Mouse (Mus musculus) heart, embryonic 16.5 days (tissue): Measurements from ENCODE around the gene Ankrd17. TPM values are rescaled to one million over a fixed set of nuclear protein-coding genes. Genes with fewer than 3 reads are reported as not detected.
A peak's percentile ranks its signal among the peaks of the same experiment; 100 is the strongest.

Experiments
- ATAC-seq: fragments of 200-750 bp; cut with Nextera tagmentation; replicated peaks from 2 replicates; pipeline ENCODE4 v1.8.0; 2017; ENCODE audit warnings: moderate number of reproducible peaks; ENCODE audit not compliant: insufficient read depth, low FRiP score; ENCODE audit errors: extremely low read depth
- H3K27ac ChIP-seq: fragments of 300-500 bp; sonication (generic); 2 replicates; pipeline ENCODE4 v1.5.1; 2014; ENCODE audit warnings: mild to moderate bottlenecking, low read length, control low read depth, moderate library complexity
- H3K27me3 ChIP-seq: fragments of 300-500 bp; sonication (generic); 2 replicates; pipeline ENCODE4 v1.6.1; 2014; ENCODE audit warnings: low read length, mixed read lengths; ENCODE audit not compliant: control insufficient read depth, insufficient read depth
- H3K36me3 ChIP-seq: fragments of 300-500 bp; sonication (generic); 2 replicates; pipeline ENCODE4 v1.6.1; 2014; ENCODE audit not compliant: control insufficient read depth, insufficient read depth
- H3K4me1 ChIP-seq: fragments of 300-500 bp; sonication (generic); 2 replicates; pipeline ENCODE4 v1.6.1; 2014; ENCODE audit warnings: low read length, mixed read lengths; ENCODE audit not compliant: control insufficient read depth, insufficient read depth
- H3K4me2 ChIP-seq: fragments of 300-500 bp; sonication (generic); 2 replicates; pipeline ENCODE4 v1.6.1; 2014; ENCODE audit warnings: low read depth, mild to moderate bottlenecking, control low read depth, low read length
- H3K4me3 ChIP-seq: fragments of 300-500 bp; sonication (generic); 2 replicates; pipeline ENCODE4 v1.5.1; 2014; ENCODE audit warnings: mild to moderate bottlenecking, control low read depth, low read length
- H3K9ac ChIP-seq: fragments of 300-500 bp; sonication (generic); 2 replicates; pipeline ENCODE4 v1.6.1; 2014; ENCODE audit warnings: low read length, control low read depth
- H3K9me3 ChIP-seq: fragments of 300-500 bp; sonication (generic); replicated peaks from 2 replicates; pipeline ENCODE4 v1.6.1; 2016; ENCODE audit warnings: low read length; ENCODE audit not compliant: control insufficient read depth
- WGBS: fragments of 180-500 bp; shearing (Covaris S2); extraction: QIAGEN DNeasy Blood & Tissue Kit; methylation state at CpG from one replicate; pipeline ENCODE4 v1.1.7; 2014; 5-methylcytosine and 5-hydroxymethylcytosine counted together
- polyA plus RNA-seq: library from polyadenylated mRNA; unstranded; fragments of >200 nt; fragmentation: Nextera tagmentation; extraction: Ambion mirVana; gene quantifications from 2 replicates; pipeline ENCODE4 v1.2.1, GENCODE M21; 2015

The Ankrd17 gene
- polyA plus RNA-seq, 1 experiment from 2014 or later: 15.7 TPM

GRCm38 (mm10) chr5:90373708-90374107 lies 7.3 kb upstream of the Ankrd17 start:
- Histone ChIP-seq H3K27ac (no peak overlapping the region), H3K9ac (no peak overlapping the region), H3K4me1 (0 out of 2 replicates have a peak, but pooled peaks cover 1% of the 10 kb centered on the region), H3K27me3 (no peaks in the 10 kb centered on the region), H3K36me3 (no peaks in the 10 kb centered on the region), H3K9me3 (0 out of 2 replicates have a peak, but pooled peaks cover 4% of the 10 kb centered on the region), H3K4me2 (no peak overlapping the region), H3K4me3 (no peak overlapping the region)
- WGBS: 81% methylated on average over 4 of the region's 4 CpGs
- ATAC-seq: no peak

GRCm38 (mm10) chr5:90370401-90370800 lies 4.0 kb upstream of the Ankrd17 start:
- H3K9ac ChIP-seq: no peak overlapping the region
- H3K9me3 ChIP-seq: 0 out of 2 replicates have a peak, but pooled peaks cover 4% of the 10 kb centered on the region
- H3K27me3 ChIP-seq: no peaks in the 10 kb centered on the region
- H3K4me1 ChIP-seq: peaks cover 10% of the 10 kb centered on the region; the same call in 1 of the 2 replicates
- no peak overlapping the region for H3K4me2 ChIP-seq
- no peak for ATAC-seq
- 79% methylated on average over 5 of the region's 5 CpGs for WGBS
- no peak overlapping the region for H3K4me3 ChIP-seq
- H3K36me3 ChIP-seq: no peaks in the 10 kb centered on the region
- H3K27ac ChIP-seq: no peak overlapping the region

GRCm38 (mm10) chr5:90367067-90367303 lies 608 bp upstream of the Ankrd17 start, which contains the start of gene Gm9958:
Gene Gm9958, plus strand, starts transcription at chr5:90367204.
- 2% methylated on average over 7 of the region's 7 CpGs for WGBS
- peaks cover 27% of the 10 kb centered on the region for H3K4me1 ChIP-seq
- no peaks in the 10 kb centered on the region for H3K36me3 ChIP-seq
- peak within 1 kb of the TSS; percentile 99 for H3K9ac ChIP-seq
- H3K27ac ChIP-seq: peak within 1 kb of the TSS; percentile 100
- no peak for ATAC-seq
- no peaks in the 10 kb centered on the region for H3K27me3 ChIP-seq
- H3K4me3 ChIP-seq: peak within 1 kb of the TSS; percentile 97
- H3K9me3 ChIP-seq: 0 out of 2 replicates have a peak, but pooled peaks cover 4% of the 10 kb centered on the region
- H3K4me2 ChIP-seq: peak within 1 kb of the TSS; percentile 75

- ATAC-seq: peak; percentile 29
- H3K4me1 ChIP-seq: peaks cover 27% of the 10 kb centered on the region
- H3K36me3 ChIP-seq: no peaks in the 10 kb centered on the region
- peak overlapping the region; percentile 99 for H3K9ac ChIP-seq
- under 1% methylated on average over 50 of the region's 61 CpGs for WGBS
- H3K4me2 ChIP-seq: peak overlapping the region; percentile 63
- no peaks in the 10 kb centered on the region for H3K9me3 ChIP-seq
- H3K4me3 ChIP-seq: peak overlapping the region; percentile 97
- peak overlapping the region; percentile 100 for H3K27ac ChIP-seq
- no peaks in the 10 kb centered on the region for H3K27me3 ChIP-seq
These were observed 1.0 kb downstream of the Ankrd17 start for GRCm38 (mm10) chr5:90365141-90365951.

- 3% methylated on average over 6 of the region's 6 CpGs for WGBS
- H3K4me3 ChIP-seq: peak overlapping the region; percentile 97
- H3K4me1 ChIP-seq: peaks cover 27% of the 10 kb centered on the region
- H3K4me2 ChIP-seq: peak overlapping the region; percentile 63
- no peak for ATAC-seq
- no peaks in the 10 kb centered on the region for H3K27me3 ChIP-seq
- no peaks in the 10 kb centered on the region for H3K36me3 ChIP-seq
- no peak overlapping the region for H3K27ac ChIP-seq
- H3K9me3 ChIP-seq: no peaks in the 10 kb centered on the region
- peak overlapping the region; percentile 99 for H3K9ac ChIP-seq
These were observed 1.9 kb downstream of the Ankrd17 start for GRCm38 (mm10) chr5:90364526-90364925.

GRCm38 (mm10) chr5:90355824-90356223 lies 10.6 kb downstream of the Ankrd17 start:
- H3K9ac ChIP-seq: no peak overlapping the region
- 82% methylated on average over 3 of the region's 3 CpGs for WGBS
- no peak for ATAC-seq
- H3K27me3 ChIP-seq: no peaks in the 10 kb centered on the region
- H3K4me2 ChIP-seq: no peak overlapping the region
- H3K36me3 ChIP-seq: peaks cover 5% of the 10 kb centered on the region; the same call in 1 of the 2 replicates
- no peak overlapping the region for H3K4me3 ChIP-seq
- no peaks in the 10 kb centered on the region for H3K9me3 ChIP-seq
- no peaks in the 10 kb centered on the region for H3K4me1 ChIP-seq
- H3K27ac ChIP-seq: no peak overlapping the region

- Histone ChIP-seq H3K36me3 (peaks cover 3% of the 10 kb centered on the region; the same call in 1 of the 2 replicates), H3K9ac (no peak overlapping the region), H3K9me3 (no peaks in the 10 kb centered on the region), H3K27me3 (no peaks in the 10 kb centered on the region), H3K27ac (no peak overlapping the region), H3K4me2 (no peak overlapping the region), H3K4me1 (no peaks in the 10 kb centered on the region), H3K4me3 (no peak overlapping the region)
- no peak for ATAC-seq
- 92% methylated on average over 4 of the region's 4 CpGs for WGBS
These were observed 12.6 kb downstream of the Ankrd17 start for GRCm38 (mm10) chr5:90353552-90354317.

GRCm38 (mm10) chr5:90346877-90347276 lies 19.5 kb downstream of the Ankrd17 start:
- Histone ChIP-seq H3K9ac (no peak overlapping the region), H3K27ac (no peak overlapping the region), H3K27me3 (no peaks in the 10 kb centered on the region), H3K4me3 (no peak overlapping the region), H3K4me1 (no peaks in the 10 kb centered on the region), H3K36me3 (0 out of 2 replicates have a peak, but pooled peaks cover 2% of the 10 kb centered on the region), H3K9me3 (no peaks in the 10 kb centered on the region), H3K4me2 (no peak overlapping the region)
- ATAC-seq: no peak
- 91% methylated on average over 3 of the region's 3 CpGs for WGBS

- Histone ChIP-seq H3K9me3 (no peaks in the 10 kb centered on the region), H3K4me3 (no peak overlapping the region), H3K4me2 (no peak overlapping the region), H3K4me1 (peaks cover 16% of the 10 kb centered on the region), H3K27ac (peak overlapping the region; percentile 46; the same call in 1 of the 2 replicates), H3K27me3 (no peaks in the 10 kb centered on the region), H3K36me3 (no peaks in the 10 kb centered on the region), H3K9ac (no peak overlapping the region)
- no peak for ATAC-seq
- WGBS: 63% methylated on average over 4 of the region's 4 CpGs
These were observed 25.5 kb downstream of the Ankrd17 start for GRCm38 (mm10) chr5:90340847-90341246.
